Mouse (Mus musculus): ENCODE results near the gene Itpk1. TPM values are rescaled to one million over a fixed set of nuclear protein-coding genes. Genes with fewer than 3 reads are reported as not detected.

Gene Itpk1
- polyA plus RNA-seq, 1 experiment from 2014 or later: 5.8 TPM

GRCm38 (mm10) chr12:102699156-102699555 is 5.6 kb downstream of the Itpk1 start:
- H3K4me1 ChIP-seq (replicated peaks; ENCODE audit: control insufficient read depth, insufficient read depth, low read length): peaks cover 44% of the 10 kb centered on the region

GRCm38 (mm10) chr12:102698089-102698684 is 6.5 kb downstream of the Itpk1 start:
- DNase-seq (ENCODE audit: low spot score): no peak
- no peaks in the 10 kb centered on the region for H3K27me3 ChIP-seq (replicated peaks; ENCODE audit: control insufficient read depth, insufficient read depth, low read length)
- peak; percentile 52 for ATAC-seq (replicated peaks; ENCODE audit: low FRiP score)
- WGBS: 47% methylated on average over 1 of the region's 1 CpGs
- H3K4me3 ChIP-seq (ENCODE audit: low read depth, low read length): no peak overlapping the region
- H3K4me1 ChIP-seq (replicated peaks; ENCODE audit: control insufficient read depth, insufficient read depth, low read length): peaks cover 36% of the 10 kb centered on the region
- 0 out of 2 replicates have a peak overlapping the region, but pooled peaks have one; percentile 22 for H3K9ac ChIP-seq (ENCODE audit: low read depth, low read length)
- no peak overlapping the region for H3K4me2 ChIP-seq
- H3K27ac ChIP-seq (ENCODE audit: low read depth, low read length): no peak overlapping the region
- no peaks in the 10 kb centered on the region for H3K9me3 ChIP-seq (ENCODE audit: control insufficient read depth, low read length)
- H3K36me3 ChIP-seq (ENCODE audit: control insufficient read depth, insufficient read depth, low read length): no peaks in the 10 kb centered on the region

More at GRCm38 (mm10) chr12:102699156-102699555, 5.6 kb downstream of the Itpk1 start:
- WGBS: 54% methylated on average over 1 of the region's 1 CpGs
- Histone ChIP-seq H3K36me3 (ENCODE audit: control insufficient read depth, insufficient read depth, low read length) (no peaks in the 10 kb centered on the region), H3K4me2 (no peak overlapping the region), H3K9ac (ENCODE audit: low read depth, low read length) (no peak overlapping the region), H3K27ac (ENCODE audit: low read depth, low read length) (no peak overlapping the region), H3K4me3 (ENCODE audit: low read depth, low read length) (no peak overlapping the region), H3K27me3 (replicated peaks; ENCODE audit: control insufficient read depth, insufficient read depth, low read length) (no peaks in the 10 kb centered on the region), H3K9me3 (ENCODE audit: control insufficient read depth, low read length) (no peaks in the 10 kb centered on the region)
- ATAC-seq (replicated peaks; ENCODE audit: low FRiP score) (no peak), DNase-seq (ENCODE audit: low spot score) (no peak)

DNA sequence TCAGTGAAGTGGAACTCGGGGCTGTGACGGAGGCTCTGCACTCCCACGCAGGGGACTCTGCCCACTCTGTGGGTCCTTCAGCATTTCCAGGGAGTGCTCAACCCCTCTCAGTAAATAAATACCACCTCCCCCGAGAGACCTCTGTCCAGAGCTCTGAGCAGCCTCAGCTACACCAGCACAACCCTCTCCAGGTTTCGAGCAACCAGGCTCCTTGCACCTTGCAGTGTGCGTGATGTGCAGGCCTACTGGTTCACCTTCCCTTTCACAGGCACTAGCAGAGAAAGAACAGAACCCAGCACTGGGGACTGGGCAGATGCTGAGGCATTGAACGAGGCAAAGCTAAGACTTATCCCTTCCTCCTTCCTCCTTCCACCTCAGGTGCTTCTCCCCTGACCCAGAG is 7.3 kb downstream of the Itpk1 start:
- H3K4me1 ChIP-seq (replicated peaks; ENCODE audit: control insufficient read depth, insufficient read depth, low read length): peaks cover 30% of the 10 kb centered on the region
- WGBS: 78% methylated on average over 7 of the region's 7 CpGs
- no peaks in the 10 kb centered on the region for H3K27me3 ChIP-seq (replicated peaks; ENCODE audit: control insufficient read depth, insufficient read depth, low read length)
- H3K4me2 ChIP-seq: no peak overlapping the region
- no peaks in the 10 kb centered on the region for H3K9me3 ChIP-seq (ENCODE audit: control insufficient read depth, low read length)
- no peak overlapping the region for H3K27ac ChIP-seq (ENCODE audit: low read depth, low read length)
- DNase-seq (ENCODE audit: low spot score) (no peak), ATAC-seq (replicated peaks; ENCODE audit: low FRiP score) (no peak)
- H3K36me3 ChIP-seq (ENCODE audit: control insufficient read depth, insufficient read depth, low read length): no peaks in the 10 kb centered on the region
- no peak overlapping the region for H3K4me3 ChIP-seq (ENCODE audit: low read depth, low read length)
- no peak overlapping the region for H3K9ac ChIP-seq (ENCODE audit: low read depth, low read length)

- Histone ChIP-seq H3K4me3 (ENCODE audit: low read depth, low read length) (no peak overlapping the region), H3K27ac (ENCODE audit: low read depth, low read length) (no peak overlapping the region), H3K9ac (ENCODE audit: low read depth, low read length) (no peak overlapping the region), H3K9me3 (ENCODE audit: control insufficient read depth, low read length) (no peaks in the 10 kb centered on the region), H3K27me3 (replicated peaks; ENCODE audit: control insufficient read depth, insufficient read depth, low read length) (no peaks in the 10 kb centered on the region), H3K4me1 (replicated peaks; ENCODE audit: control insufficient read depth, insufficient read depth, low read length) (peaks cover 30% of the 10 kb centered on the region), H3K4me2 (no peak overlapping the region), H3K36me3 (ENCODE audit: control insufficient read depth, insufficient read depth, low read length) (no peaks in the 10 kb centered on the region)
- DNase-seq (ENCODE audit: low spot score) (no peak), ATAC-seq (replicated peaks; ENCODE audit: low FRiP score) (no peak)
- 85% methylated on average over 14 of the region's 14 CpGs for WGBS
Measured at GRCm38 (mm10) chr12:102696635-102697354, 7.9 kb downstream of the Itpk1 start.

DNA sequence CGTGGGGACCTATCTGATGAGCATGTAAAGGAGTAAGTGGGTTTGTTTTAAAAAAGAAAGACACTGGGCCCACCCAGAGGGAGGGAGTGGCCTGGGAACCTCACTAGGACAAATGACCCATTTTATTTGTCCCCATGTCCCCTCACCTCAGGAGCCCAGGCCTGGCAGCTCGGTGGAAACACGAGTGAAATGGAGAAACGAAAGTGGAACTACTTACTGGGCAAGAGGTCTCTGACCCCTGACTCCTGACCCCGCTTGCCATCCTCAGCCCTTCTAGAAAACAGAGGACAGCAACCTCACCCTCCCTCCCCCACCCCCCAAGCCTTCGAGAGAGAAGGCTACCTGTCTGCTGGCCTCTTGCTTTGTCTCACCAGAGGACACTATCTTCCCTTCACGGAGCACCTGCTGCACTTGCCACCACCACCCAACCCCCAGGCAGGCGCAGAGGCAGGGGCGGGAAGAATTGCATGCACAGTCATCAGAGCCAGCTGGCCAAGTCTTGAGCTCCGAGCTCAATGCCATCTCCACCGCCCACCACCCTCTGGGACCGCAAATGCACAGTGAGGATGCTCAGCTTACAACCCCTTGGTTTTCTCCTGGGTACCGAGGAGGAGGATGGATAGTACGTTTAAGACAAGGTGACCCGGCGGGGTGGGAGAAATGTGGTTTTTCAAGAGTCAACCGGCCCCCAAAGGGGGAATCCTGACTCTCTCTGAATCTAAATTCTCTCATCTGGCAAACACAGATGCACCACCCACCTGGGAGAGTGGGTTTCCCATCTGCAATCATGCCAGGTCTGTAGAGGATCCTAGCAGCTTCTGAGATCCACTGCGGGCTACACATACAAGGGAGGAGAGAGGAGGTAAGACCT is 9.1 kb downstream of the Itpk1 start:
- H3K4me2 ChIP-seq: no peak overlapping the region
- WGBS: 73% methylated on average over 18 of the region's 18 CpGs
- peaks cover 30% of the 10 kb centered on the region for H3K4me1 ChIP-seq (replicated peaks; ENCODE audit: control insufficient read depth, insufficient read depth, low read length)
- ATAC-seq (replicated peaks; ENCODE audit: low FRiP score): no peak
- no peak overlapping the region for H3K27ac ChIP-seq (ENCODE audit: low read depth, low read length)
- H3K4me3 ChIP-seq (ENCODE audit: low read depth, low read length): no peak overlapping the region
- H3K27me3 ChIP-seq (replicated peaks; ENCODE audit: control insufficient read depth, insufficient read depth, low read length): no peaks in the 10 kb centered on the region
- H3K9me3 ChIP-seq (ENCODE audit: control insufficient read depth, low read length): no peaks in the 10 kb centered on the region
- DNase-seq (ENCODE audit: low spot score): no peak
- H3K9ac ChIP-seq (ENCODE audit: low read depth, low read length): no peak overlapping the region
- no peaks in the 10 kb centered on the region for H3K36me3 ChIP-seq (ENCODE audit: control insufficient read depth, insufficient read depth, low read length)

DNA sequence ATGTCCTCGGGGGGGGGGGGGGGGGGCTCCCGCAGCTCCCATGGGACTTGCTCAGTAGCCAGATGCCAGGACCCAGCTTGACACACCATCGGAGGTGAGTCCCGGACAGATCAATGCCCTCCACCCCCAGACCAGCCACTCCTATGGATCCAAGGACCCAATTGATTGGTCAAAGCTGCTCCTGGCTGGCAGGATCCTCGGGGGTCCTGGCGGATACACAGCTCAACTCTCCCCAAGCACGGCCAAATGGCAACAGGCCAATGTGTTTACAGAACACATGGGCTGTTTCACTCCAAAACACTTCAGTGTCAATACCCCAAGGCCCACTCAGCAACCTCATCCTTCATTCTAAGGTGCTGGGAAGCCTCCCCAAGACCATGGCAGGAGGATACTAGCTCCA is 13.0 kb downstream of the Itpk1 start:
- no peak overlapping the region for H3K27ac ChIP-seq (ENCODE audit: low read depth, low read length)
- no peaks in the 10 kb centered on the region; the same call in 1 of the 2 replicates for H3K36me3 ChIP-seq (ENCODE audit: control insufficient read depth, insufficient read depth, low read length)
- ATAC-seq (replicated peaks; ENCODE audit: low FRiP score) (no peak), DNase-seq (ENCODE audit: low spot score) (no peak)
- 77% methylated on average over 7 of the region's 7 CpGs for WGBS
- H3K9ac ChIP-seq (ENCODE audit: low read depth, low read length): no peak overlapping the region
- no peak overlapping the region for H3K4me3 ChIP-seq (ENCODE audit: low read depth, low read length)
- H3K9me3 ChIP-seq (ENCODE audit: control insufficient read depth, low read length): no peaks in the 10 kb centered on the region
- peaks cover 9% of the 10 kb centered on the region for H3K4me1 ChIP-seq (replicated peaks; ENCODE audit: control insufficient read depth, insufficient read depth, low read length)
- H3K27me3 ChIP-seq (replicated peaks; ENCODE audit: control insufficient read depth, insufficient read depth, low read length): no peaks in the 10 kb centered on the region
- no peak overlapping the region for H3K4me2 ChIP-seq

DNA sequence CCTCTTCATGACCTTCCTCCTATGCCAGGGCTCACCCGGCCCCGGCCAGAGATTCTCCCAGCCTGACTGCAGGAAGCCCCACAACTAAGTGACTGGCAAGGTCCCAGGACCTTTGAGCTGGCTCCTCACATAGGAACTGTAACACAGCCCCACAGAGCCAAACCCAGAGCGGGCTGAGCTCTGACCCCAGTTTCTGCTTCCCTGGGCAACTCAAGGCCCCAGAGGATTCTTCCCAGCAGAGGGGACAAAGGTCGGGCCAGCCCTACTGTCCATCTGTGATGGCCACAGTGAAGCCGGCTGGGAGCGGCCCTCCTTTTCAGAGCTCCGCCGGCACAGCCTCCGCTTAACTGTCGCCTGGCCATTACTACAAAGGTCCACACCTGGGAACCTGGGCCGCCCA is 13.6 kb downstream of the Itpk1 start:
- H3K27me3 ChIP-seq (replicated peaks; ENCODE audit: control insufficient read depth, insufficient read depth, low read length): no peaks in the 10 kb centered on the region
- ATAC-seq (replicated peaks; ENCODE audit: low FRiP score) (no peak), DNase-seq (ENCODE audit: low spot score) (no peak)
- H3K36me3 ChIP-seq (ENCODE audit: control insufficient read depth, insufficient read depth, low read length): no peaks in the 10 kb centered on the region; the same call in 1 of the 2 replicates
- no peak overlapping the region for H3K4me3 ChIP-seq (ENCODE audit: low read depth, low read length)
- H3K9ac ChIP-seq (ENCODE audit: low read depth, low read length): no peak overlapping the region
- no peak overlapping the region for H3K27ac ChIP-seq (ENCODE audit: low read depth, low read length)
- no peaks in the 10 kb centered on the region for H3K9me3 ChIP-seq (ENCODE audit: control insufficient read depth, low read length)
- 69% methylated on average over 11 of the region's 11 CpGs for WGBS
- peaks cover 8% of the 10 kb centered on the region for H3K4me1 ChIP-seq (replicated peaks; ENCODE audit: control insufficient read depth, insufficient read depth, low read length)
- H3K4me2 ChIP-seq: peak overlapping the region; percentile 22; the same call in 1 of the 2 replicates

DNA sequence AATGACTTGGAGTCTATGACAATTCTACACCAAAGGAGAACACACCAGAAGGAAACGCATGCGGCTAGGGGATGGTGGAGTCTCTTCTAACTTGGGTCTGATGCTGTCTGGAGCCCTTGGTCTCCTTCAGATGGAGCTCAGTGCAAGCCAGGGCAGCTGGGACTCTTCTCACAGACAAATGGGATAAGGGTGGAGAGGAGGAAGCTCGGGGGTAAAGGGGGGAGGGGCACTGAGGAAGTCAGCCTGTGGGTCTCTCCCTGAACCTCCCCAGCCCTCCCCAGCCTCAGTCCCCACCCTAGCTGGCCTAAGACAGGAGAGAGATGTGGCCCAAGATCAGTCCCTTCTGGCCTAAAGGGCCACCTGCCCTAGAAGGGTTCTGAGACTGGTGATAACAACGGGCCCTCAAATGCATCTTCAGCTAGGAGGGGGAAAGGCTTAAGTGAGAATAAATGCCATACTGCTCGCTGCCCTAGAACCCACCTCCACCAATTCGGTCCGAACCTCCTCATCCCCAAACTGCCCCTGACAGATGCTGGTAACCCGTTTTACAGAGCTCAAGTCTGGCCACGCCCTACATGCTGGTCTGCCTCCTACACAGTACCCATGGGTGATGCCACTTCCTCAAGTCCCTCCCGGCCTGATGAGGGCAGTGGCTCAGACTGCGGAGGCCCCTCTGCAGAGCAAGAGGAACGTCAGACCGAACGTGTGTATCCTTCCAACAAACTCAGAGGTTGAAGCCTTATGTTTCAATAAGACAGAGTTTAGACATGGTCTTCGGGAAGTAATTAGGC is 14.8 kb downstream of the Itpk1 start:
- ATAC-seq (replicated peaks; ENCODE audit: low FRiP score): no peak
- 64% methylated on average over 15 of the region's 15 CpGs for WGBS

More for the DNA sequence above, 14.8 kb downstream of the Itpk1 start:
- Histone ChIP-seq H3K9ac (ENCODE audit: low read depth, low read length) (no peak overlapping the region), H3K36me3 (ENCODE audit: control insufficient read depth, insufficient read depth, low read length) (no peaks in the 10 kb centered on the region; the same call in 1 of the 2 replicates), H3K9me3 (ENCODE audit: control insufficient read depth, low read length) (no peaks in the 10 kb centered on the region), H3K27me3 (replicated peaks; ENCODE audit: control insufficient read depth, insufficient read depth, low read length) (no peaks in the 10 kb centered on the region), H3K4me2 (no peak overlapping the region), H3K4me1 (replicated peaks; ENCODE audit: control insufficient read depth, insufficient read depth, low read length) (peaks cover 8% of the 10 kb centered on the region), H3K4me3 (ENCODE audit: low read depth, low read length) (no peak overlapping the region), H3K27ac (ENCODE audit: low read depth, low read length) (no peak overlapping the region)
- DNase-seq (ENCODE audit: low spot score): no peak

Measured in liver, embryonic 11.5 days (tissue).